Mouse (Mus musculus) spleen, adult 2 months (tissue): Measurements from ENCODE around the gene Ngly1. TPM values are rescaled to one million over a fixed set of nuclear protein-coding genes. Genes with fewer than 3 reads are reported as not detected.

Experiments
- DNase-seq, 2 experiments: peaks; one replicate each; pipeline versions ENCODE4 v3.0.0 to v3.0.0-alpha.2; 2012 to 2021; ENCODE audit warnings: low spot score in 2 of 2, low read depth in 1 of 2
- H3K27ac ChIP-seq: fragments of 200-500 bp; 2 replicates; pipeline ENCODE4 v1.5.1; 2012; ENCODE audit warnings: low read length, inconsistent platforms; ENCODE audit not compliant: insufficient read depth
- H3K27me3 ChIP-seq: fragments of 200-500 bp; 2 replicates; pipeline ENCODE4 v1.6.1; 2012; ENCODE audit warnings: mild to moderate bottlenecking, moderate library complexity, low read length, inconsistent platforms; ENCODE audit not compliant: control insufficient read depth, insufficient read depth
- H3K36me3 ChIP-seq: fragments of 200-500 bp; 2 replicates; pipeline ENCODE4 v1.6.1; 2012; ENCODE audit warnings: mild to moderate bottlenecking, low read length, inconsistent platforms; ENCODE audit not compliant: control insufficient read depth, insufficient read depth
- H3K4me1 ChIP-seq: fragments of 200-500 bp; 2 replicates; pipeline ENCODE4 v1.6.1; 2011; ENCODE audit warnings: inconsistent platforms; ENCODE audit not compliant: control insufficient read depth, insufficient read depth, insufficient read length
- H3K4me3 ChIP-seq: fragments of 200-500 bp; 2 replicates; pipeline ENCODE4 v1.5.1; 2011; ENCODE audit warnings: mild to moderate bottlenecking, inconsistent platforms; ENCODE audit not compliant: insufficient read depth, insufficient read length; ENCODE audit errors: extremely low read depth
- CTCF ChIP-seq: fragments of 200-500 bp; IDR thresholded peaks from 2 replicates; pipeline ENCODE4 v1.5.1; 2011; ENCODE audit warnings: mild to moderate bottlenecking, inconsistent platforms; ENCODE audit not compliant: insufficient read depth, insufficient read length, insufficient replicate concordance; ENCODE audit errors: extremely low read depth
- POLR2A ChIP-seq: fragments of 200-500 bp; IDR thresholded peaks from 2 replicates; pipeline ENCODE4 v1.6.1; 2011; ENCODE audit warnings: low read depth, low read length, inconsistent platforms
- WGBS: fragments of 180-500 bp; shearing (Covaris S2); methylation state at CpG from one replicate; pipeline ENCODE4 v1.1.7; 2018; 5-methylcytosine and 5-hydroxymethylcytosine counted together
- polyA plus RNA-seq: library from polyadenylated mRNA; depleted of rRNA; stranded (reverse); fragments of >200 nt; gene quantifications from 2 replicates; pipeline ENCODE4 v1.2.3, GENCODE M21; 2012

Gene Ngly1
- polyA plus RNA-seq, 1 experiment = 19.8 TPM

GRCm38 (mm10) chr14:16229395-16229794 lies 19.7 kb upstream of the Ngly1 start:
- Histone ChIP-seq H3K4me3 (no peak overlapping the region), H3K27ac (no peak overlapping the region), H3K36me3 (no peaks in the 10 kb centered on the region), H3K4me1 (no peaks in the 10 kb centered on the region), H3K27me3 (no peaks in the 10 kb centered on the region)
- WGBS = 90% methylated on average over 2 of the region's 2 CpGs
- TF ChIP-seq POLR2A = no peak
- DNase-seq = no peak

GRCm38 (mm10) chr14:16230581-16230980 lies 18.5 kb upstream of the Ngly1 start:
- DNase-seq = no peak
- no peak for TF ChIP-seq POLR2A
- TF ChIP-seq CTCF = no peak
- no peaks in the 10 kb centered on the region for H3K36me3 ChIP-seq
- no peaks in the 10 kb centered on the region for H3K4me1 ChIP-seq
- H3K27ac ChIP-seq = no peak overlapping the region
- H3K4me3 ChIP-seq = no peak overlapping the region
- H3K27me3 ChIP-seq = no peaks in the 10 kb centered on the region

DNA sequence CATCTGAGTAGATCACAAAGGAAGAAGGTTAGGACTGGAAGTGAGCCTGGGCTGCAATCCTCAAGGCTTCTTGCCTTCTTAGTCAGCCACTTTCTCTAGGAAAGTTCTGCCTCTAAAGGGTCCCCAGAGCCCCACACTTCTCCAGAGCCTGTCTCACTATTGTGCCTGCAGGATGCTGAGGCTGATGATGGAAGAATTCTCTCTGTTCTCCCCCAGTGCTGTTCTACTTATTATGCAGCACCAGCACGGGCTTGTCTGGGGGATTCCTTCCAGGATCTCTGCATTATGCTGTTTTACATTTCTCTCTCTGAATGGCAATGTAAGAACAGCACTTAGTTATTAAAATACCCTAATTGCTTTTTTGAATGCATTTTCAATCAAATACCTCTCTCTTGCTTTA lies 15.6 kb upstream of the Ngly1 start:
- Histone ChIP-seq H3K27ac (no peak overlapping the region), H3K27me3 (no peaks in the 10 kb centered on the region), H3K36me3 (no peaks in the 10 kb centered on the region), H3K4me1 (no peaks in the 10 kb centered on the region), H3K4me3 (no peak overlapping the region)
- 77% methylated on average over 1 of the region's 1 CpGs for WGBS
- TF ChIP-seq CTCF = no peak
- TF ChIP-seq POLR2A = no peak
- DNase-seq = no peak

GRCm38 (mm10) chr14:16236466-16236865 lies 12.6 kb upstream of the Ngly1 start:
- H3K4me3 ChIP-seq = no peak overlapping the region
- H3K27ac ChIP-seq = no peak overlapping the region
- no peak for DNase-seq
- no peaks in the 10 kb centered on the region for H3K4me1 ChIP-seq
- H3K27me3 ChIP-seq = no peaks in the 10 kb centered on the region
- WGBS = 78% methylated on average over 3 of the region's 3 CpGs
- peaks cover 4% of the 10 kb centered on the region; the same call in 1 of the 2 replicates for H3K36me3 ChIP-seq
- no peak for TF ChIP-seq CTCF
- TF ChIP-seq POLR2A = no peak

- WGBS = 95% methylated on average over 10 of the region's 10 CpGs
- no peaks in the 10 kb centered on the region for H3K27me3 ChIP-seq
- H3K4me3 ChIP-seq = no peak overlapping the region
- no peak for DNase-seq
- no peak for TF ChIP-seq POLR2A
- TF ChIP-seq CTCF = no peak
- peaks cover 3% of the 10 kb centered on the region; the same call in 1 of the 2 replicates for H3K4me1 ChIP-seq
- H3K27ac ChIP-seq = no peak overlapping the region
- H3K36me3 ChIP-seq = peaks cover 4% of the 10 kb centered on the region; the same call in 1 of the 2 replicates
Measured at GRCm38 (mm10) chr14:16242193-16242815, 6.8 kb upstream of the Ngly1 start.

DNA sequence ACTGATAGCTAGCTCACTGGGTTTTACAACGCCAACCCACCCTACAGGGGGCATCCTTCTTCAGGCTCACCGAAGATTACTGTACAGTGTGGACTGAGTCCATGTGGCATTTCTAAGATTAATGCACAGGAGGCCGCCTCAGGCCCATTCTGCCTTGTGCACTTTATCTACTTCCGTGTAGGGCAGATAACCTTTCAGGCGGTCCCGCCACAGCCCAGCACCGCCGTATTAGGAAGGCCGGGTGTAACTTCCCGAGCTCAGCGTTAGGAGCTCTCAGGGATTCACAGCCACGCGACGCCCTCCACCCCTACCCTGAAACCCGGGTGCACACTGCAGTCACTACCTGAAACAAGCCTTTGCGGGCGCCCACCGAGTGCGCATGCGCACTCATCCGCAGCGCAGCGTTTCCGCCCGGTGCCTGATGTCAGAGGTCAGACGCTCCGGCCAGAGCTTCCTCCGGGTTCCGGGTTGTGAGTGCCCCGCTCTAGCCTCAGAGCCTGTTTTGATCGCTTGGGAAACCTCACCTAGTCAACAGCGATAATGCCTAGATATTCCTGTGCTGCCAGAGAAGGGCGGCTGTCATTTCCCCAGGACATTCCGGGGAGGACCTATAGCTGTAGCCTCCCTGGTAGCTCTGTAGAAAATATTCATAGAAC lies 6.0 kb upstream of the Ngly1 start:
- peak overlapping the region; percentile 99 for H3K27ac ChIP-seq
- H3K36me3 ChIP-seq = peaks cover 4% of the 10 kb centered on the region; the same call in 1 of the 2 replicates
- WGBS = 2% methylated on average over 34 of the region's 34 CpGs
- DNase-seq = peak; percentile 61 to 87
- peaks cover 3% of the 10 kb centered on the region; the same call in 1 of the 2 replicates for H3K4me1 ChIP-seq
- H3K27me3 ChIP-seq = no peaks in the 10 kb centered on the region
- TF ChIP-seq CTCF = no peak
- TF ChIP-seq POLR2A = peak; percentile 54; the same call in 1 of the 2 replicates
- H3K4me3 ChIP-seq = peak overlapping the region; percentile 98

DNA sequence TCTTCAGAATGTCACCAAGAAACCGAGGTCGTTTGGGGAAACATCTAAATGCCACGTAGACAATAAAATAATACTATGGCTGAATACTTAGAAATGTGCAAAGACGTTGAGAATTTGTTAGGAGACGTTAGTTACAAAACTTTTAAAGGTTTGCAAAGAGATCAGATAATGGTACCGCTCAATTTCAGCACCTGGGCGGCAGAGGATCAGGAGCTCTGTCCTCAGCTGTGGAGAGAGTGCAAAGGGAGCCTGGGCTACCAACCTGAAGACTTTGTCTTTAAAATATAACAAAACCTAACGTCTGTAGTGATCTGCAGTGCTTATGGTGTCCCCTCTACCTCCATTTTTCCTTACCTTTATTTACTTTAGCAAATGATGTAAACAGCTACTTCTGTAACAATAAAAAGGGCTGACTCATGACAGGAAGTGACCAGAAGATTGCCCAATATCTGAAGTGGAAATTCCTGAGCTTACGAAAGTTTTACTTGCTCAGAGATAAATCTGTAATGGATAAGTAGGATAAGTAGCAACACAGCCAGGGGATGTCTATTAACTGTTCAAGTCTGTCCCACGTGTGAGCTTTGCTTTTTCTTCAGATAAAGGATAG lies 5.4 kb upstream of the Ngly1 start:
- peak overlapping the region; percentile 99 for H3K27ac ChIP-seq
- H3K27me3 ChIP-seq = no peaks in the 10 kb centered on the region
- peaks cover 3% of the 10 kb centered on the region; the same call in 1 of the 2 replicates for H3K4me1 ChIP-seq
- H3K4me3 ChIP-seq = peak overlapping the region; percentile 98
- no peak for TF ChIP-seq CTCF
- TF ChIP-seq POLR2A = no peak
- no peak for DNase-seq
- H3K36me3 ChIP-seq = peaks cover 4% of the 10 kb centered on the region; the same call in 1 of the 2 replicates
- 7% methylated on average over 10 of the region's 10 CpGs for WGBS
